Mouse (Mus musculus): ENCODE data around the gene Gm20388.

The Gm20388 gene

GRCm38 (mm10) chr8:123634395-123635131 is 3723.9 kb downstream of the Gm20388 start:
- no peak for DNase-seq (ENCODE audit: low spot score in 2 of 2)

- DNase-seq (ENCODE audit: low spot score in 2 of 2) = no peak
These were observed 3725.0 kb downstream of the Gm20388 start for GRCm38 (mm10) chr8:123635671-123636070.

- DNase-seq (ENCODE audit: low spot score in 2 of 2) = peak in 1 of 2 experiments; percentile 39
These were observed 3732.8 kb downstream of the Gm20388 start for GRCm38 (mm10) chr8:123643330-123644051.

- DNase-seq (ENCODE audit: low spot score in 2 of 2) = no peak
These were observed 3734.6 kb downstream of the Gm20388 start for GRCm38 (mm10) chr8:123645229-123645628.

- no peak for DNase-seq (ENCODE audit: low spot score in 2 of 2)
These were observed 3737.9 kb downstream of the Gm20388 start for GRCm38 (mm10) chr8:123648245-123649170.

- no peak for DNase-seq (ENCODE audit: low spot score in 2 of 2)
These were observed 3738.8 kb downstream of the Gm20388 start for GRCm38 (mm10) chr8:123649483-123649882.

- DNase-seq (ENCODE audit: low spot score in 2 of 2) = no peak
These were observed 3740.9 kb downstream of the Gm20388 start for GRCm38 (mm10) chr8:123651390-123652098.

GRCm38 (mm10) chr8:123652641-123653040 is 3742.0 kb downstream of the Gm20388 start:
- DNase-seq (ENCODE audit: low spot score in 2 of 2) = no peak

- DNase-seq (ENCODE audit: low spot score in 2 of 2) = peak; percentile 83 to 91
These were observed 3742.8 kb downstream of the Gm20388 start, which contains the start of gene Rhou for GRCm38 (mm10) chr8:123653308-123653993. TSS of gene Rhou (plus strand) at chr8:123653929.

- DNase-seq (ENCODE audit: low spot score in 2 of 2) = peak; percentile 28 to 42
These were observed 3743.4 kb downstream of the Gm20388 start for GRCm38 (mm10) chr8:123653994-123654569.

GRCm38 (mm10) chr8:123654763-123655162 is 3744.1 kb downstream of the Gm20388 start:
- DNase-seq (ENCODE audit: low spot score in 2 of 2) = no peak

GRCm38 (mm10) chr8:123655351-123655779 is 3744.7 kb downstream of the Gm20388 start:
- no peak for DNase-seq (ENCODE audit: low spot score in 2 of 2)

GRCm38 (mm10) chr8:123657826-123658225 is 3747.2 kb downstream of the Gm20388 start:
- no peak for DNase-seq (ENCODE audit: low spot score in 2 of 2)

- DNase-seq (ENCODE audit: low spot score in 2 of 2) = no peak
These were observed 3748.9 kb downstream of the Gm20388 start for GRCm38 (mm10) chr8:123659469-123660057.

- DNase-seq (ENCODE audit: low spot score in 2 of 2) = no peak
These were observed 3750.9 kb downstream of the Gm20388 start for GRCm38 (mm10) chr8:123661515-123661914.

- no peak for DNase-seq (ENCODE audit: low spot score in 2 of 2)
These were observed 3754.9 kb downstream of the Gm20388 start for GRCm38 (mm10) chr8:123665580-123665979.

GRCm38 (mm10) chr8:123666832-123667231 is 3756.2 kb downstream of the Gm20388 start:
- no peak for DNase-seq (ENCODE audit: low spot score in 2 of 2)

GRCm38 (mm10) chr8:123668681-123669080 is 3758.0 kb downstream of the Gm20388 start:
- DNase-seq (ENCODE audit: low spot score in 2 of 2) = no peak

GRCm38 (mm10) chr8:123670766-123671165 is 3760.1 kb downstream of the Gm20388 start:
- DNase-seq (ENCODE audit: low spot score in 2 of 2) = no peak

- DNase-seq (ENCODE audit: low spot score in 2 of 2) = no peak
These were observed 3760.8 kb downstream of the Gm20388 start for GRCm38 (mm10) chr8:123671454-123671853.

All from frontal cortex, postnatal 25 days (tissue).